Mouse (Mus musculus) R1 (cell line): ENCODE data around the gene Magi2.
"Not testable (repeated sequence)": the region's sequence is repeated elsewhere in the genome, so short reads cannot be mapped to it uniquely, and the experiment has no call there.

Source experiments
- DNase-seq: peaks from one replicate; pipeline ENCODE4 v3.0.0-alpha.2; 2018; ENCODE audit warnings: low read depth, low spot score

The Magi2 gene

DNA sequence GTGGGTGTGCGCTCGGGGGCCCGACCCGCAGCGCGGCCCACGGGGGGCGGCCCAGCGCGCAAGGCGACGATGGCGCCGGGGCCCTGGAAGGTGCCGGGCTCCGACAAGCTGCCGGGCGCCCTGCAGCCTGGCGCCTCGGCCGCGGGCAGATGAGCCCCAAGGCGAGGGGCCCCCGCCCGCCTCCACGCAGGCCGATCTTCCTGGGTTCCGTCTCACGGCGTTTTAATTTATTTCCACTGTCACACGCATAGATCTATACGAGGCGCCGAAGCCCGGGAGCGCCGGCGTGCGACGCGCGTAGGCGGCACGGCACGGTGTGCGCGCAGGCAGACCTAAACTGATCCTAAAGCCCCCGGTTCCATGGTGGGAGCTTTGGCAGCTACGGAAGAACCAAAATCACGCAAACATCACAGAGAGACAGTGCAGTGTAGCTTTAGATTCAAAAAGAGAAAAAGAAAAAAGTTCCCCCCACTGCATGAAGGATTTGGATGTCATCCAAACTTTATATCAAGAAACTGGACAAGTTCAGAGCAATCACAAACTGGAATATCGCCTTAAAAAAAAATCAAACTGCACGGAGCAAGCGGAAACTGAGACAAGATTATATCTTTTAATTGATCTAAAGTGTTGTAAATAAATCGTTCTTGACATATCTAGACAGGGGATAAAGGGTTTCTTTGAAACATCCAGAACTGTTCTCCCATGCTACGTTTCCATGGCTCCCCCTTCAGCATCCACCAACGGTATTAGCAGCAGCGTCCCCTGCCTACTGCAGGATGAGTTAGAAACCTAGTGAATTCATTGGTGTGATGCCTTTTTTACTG, 1475.9 kb downstream of the Magi2 start:
- peak; percentile 72 for DNase-seq

DNA sequence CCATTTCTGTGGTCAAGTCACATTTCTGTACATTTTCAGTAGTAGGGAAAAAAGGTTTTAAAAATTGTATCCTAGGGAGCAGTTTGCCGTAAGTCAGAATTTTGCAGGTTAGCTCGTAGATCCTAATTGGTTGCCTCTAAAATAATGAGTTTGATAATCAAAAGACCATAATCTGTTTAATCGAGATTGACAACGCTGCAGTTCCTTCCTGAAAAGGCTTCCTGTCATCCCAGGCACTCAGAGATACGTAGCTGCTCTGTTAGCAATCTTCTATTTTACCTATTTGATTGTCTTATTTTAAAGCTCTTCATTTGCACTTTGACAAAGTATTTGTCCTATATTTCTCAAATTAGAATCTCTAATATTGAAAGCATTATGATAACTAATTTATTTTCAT, 1476.5 kb downstream of the Magi2 start:
- DNase-seq = no peak

DNA sequence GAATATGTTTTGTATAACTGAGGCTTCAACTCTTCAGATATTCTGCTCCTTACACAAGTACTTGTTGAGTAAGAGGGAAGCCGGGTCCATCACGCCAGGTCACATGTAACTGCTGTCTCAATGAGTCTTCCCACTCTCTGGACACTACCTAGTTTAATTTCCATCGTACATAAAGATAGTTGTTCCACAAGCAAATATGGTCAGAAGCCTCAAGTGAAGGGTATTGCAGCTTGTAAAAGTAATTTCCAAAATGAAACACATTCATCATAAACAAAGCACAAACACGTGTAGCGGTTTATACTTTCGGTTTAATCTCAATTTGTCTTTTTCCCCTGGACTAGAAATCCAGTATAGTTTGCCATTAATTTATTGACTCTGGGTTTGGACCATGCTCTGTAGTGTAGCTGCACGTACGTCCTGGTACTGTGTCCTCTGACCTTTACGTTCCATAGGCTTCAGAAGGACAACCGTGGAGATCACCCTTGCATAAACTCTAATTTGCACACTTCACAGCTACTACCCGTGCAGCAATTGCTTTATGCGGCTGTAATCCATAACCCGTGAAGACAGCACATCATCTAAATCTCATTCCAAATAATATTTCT, 1477.2 kb downstream of the Magi2 start:
- DNase-seq = no peak

DNA sequence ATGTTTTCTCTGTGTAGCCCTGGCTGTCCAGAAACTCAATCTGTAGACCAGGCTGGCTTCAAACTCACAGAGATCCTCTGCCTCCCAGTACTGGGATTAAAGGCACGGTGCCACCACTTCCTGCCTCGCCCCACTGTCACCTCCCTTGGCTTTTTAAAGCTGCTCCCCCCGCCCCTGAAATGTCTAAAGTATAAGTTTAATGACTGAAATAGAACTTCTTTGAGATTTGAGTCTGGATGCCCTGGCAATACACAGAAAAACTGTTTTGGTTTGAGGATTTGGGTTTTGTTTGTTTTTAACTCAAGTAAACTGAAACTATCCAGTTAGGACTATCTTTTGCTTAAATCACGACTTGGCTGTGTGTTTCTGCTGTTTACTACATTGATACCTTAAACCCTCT, 1478.0 kb downstream of the Magi2 start:
- DNase-seq = no peak

DNA sequence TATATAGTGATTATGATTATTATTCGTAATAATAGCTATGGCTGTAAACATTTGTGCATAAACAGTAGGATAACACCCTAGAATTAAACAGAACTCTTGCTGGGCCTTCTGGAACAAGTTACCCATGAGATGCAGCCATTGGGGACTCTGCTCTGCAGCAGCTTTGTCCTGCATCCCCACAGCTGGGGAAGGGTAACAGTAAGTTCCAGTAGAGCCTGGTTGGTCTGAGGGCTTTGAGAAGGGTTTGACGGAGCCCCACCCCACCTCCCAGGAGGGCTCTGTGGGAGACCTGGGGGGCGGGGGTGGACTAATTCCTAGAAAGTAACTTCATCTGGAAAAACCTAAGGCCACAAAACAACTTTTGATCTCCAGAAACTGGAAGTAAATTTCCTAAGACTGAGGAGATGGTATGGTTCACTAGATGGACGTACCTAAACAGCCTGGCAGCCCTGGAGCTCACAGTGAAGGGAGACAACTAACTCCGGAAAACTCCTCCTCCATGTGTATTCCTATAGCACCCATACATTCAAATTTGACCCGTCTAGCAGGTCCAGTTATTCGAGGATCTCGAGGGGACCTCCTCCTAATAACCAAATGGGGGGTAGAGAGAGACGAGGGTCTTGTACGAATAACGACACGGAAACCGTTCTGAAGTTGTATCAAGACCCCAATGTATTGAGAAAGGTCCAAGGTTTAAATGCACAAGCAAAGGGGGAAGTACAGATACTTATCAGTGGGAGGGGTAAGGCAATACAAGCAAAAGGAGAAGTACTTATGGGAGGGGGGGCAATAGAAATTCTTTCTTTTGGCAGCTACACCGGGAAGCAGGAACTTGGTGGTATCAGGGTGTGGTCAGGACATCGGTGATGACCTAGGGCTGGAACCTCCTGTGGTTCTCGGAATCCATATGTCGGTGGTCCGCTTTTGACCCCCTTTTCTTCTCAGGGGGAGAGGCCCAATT, 1479.8 kb downstream of the Magi2 start:
- peak; percentile 30 for DNase-seq

DNA sequence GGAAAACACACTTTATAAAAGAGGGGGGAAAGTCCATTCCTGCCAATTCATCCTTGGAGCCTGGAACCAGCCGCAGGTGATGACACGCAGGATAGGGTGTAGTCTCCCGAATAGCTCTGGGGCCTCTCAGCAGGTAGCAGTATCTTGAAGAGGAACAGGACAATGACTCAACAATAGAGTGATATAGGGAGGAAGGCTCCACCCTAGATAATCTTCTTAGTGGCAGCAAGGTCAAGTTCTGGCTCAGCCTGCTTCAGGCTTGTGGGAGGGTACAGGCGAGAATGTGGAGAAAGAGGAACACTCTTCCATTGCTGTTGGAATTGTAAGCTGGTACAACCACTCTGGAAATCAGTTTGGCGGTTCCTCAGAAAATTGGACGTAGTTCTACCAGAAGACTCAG, 1484.0 kb downstream of the Magi2 start:
- DNase-seq = peak; percentile 92

DNA sequence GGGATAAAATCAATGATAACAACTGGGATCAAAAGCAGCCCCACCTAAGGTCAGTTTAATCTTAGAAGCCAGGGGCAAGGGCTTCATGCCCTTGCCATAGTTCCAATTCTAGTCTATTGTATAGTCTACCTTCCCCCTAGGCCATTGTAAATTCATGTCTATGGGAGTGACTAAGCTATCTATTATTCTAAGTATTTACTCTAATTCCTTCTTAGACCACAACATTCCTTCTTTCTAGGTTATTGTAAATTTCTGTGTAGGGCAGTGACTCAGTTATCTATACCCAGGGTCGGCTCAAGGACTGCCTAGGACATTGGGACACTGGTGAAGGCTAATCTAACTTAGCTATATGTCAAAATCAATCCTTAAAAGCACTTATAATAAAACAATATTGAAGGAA, 1487.8 kb downstream of the Magi2 start:
- DNase-seq = not testable (repeated sequence)

DNA sequence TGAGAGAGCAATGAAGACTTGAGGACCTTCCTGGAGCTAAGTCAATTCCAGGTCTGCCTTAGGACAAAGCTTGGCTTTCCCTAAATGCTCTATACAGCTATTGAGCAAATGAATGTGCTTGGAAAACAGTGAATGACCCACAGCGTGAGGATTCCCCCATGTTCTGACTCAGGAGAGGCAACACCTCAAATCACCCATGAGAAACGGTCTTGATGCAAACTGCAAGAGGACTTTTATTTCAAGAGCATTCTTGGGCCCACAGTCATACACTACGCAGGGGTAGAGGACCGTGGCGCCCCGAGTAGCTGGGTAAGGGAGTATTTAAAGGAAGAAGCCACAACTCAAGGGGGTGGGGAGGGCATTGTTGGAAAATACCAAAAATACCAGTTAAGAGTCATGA, 1489.1 kb downstream of the Magi2 start:
- DNase-seq = peak; percentile 51

DNA sequence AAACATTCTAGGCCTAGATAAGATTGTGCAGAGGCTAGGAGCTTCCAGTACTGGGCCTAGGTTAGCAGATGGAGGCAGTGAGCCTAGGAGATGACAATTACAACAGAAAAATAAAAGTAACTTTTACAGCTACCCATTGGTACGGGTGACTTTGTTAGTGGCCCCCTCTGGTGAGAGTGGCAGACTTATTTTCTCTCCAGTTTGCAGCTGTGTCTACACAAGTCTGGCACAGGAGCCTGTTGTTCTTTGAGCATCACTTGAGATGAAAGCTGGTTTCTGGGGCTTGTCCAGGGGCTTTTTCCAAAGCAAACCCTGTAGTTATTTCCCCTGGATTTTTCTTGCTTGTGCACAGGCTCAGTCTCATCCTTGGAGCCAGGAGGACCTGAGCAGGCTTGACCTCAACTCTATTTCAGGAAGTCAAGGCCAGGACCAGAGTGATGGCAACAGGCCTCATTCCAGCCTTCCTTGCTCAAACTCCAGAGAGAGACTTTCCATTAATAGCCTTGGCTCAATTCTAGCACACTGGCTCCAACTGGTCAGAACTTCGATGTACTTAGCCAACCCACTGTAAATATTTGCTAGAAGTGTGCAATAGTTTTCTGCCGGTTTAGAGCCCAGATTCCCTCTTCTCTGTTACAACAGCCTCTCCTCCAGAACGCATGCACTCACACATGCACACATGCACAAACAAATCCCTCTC, 1493.5 kb downstream of the Magi2 start:
- no peak for DNase-seq

DNA sequence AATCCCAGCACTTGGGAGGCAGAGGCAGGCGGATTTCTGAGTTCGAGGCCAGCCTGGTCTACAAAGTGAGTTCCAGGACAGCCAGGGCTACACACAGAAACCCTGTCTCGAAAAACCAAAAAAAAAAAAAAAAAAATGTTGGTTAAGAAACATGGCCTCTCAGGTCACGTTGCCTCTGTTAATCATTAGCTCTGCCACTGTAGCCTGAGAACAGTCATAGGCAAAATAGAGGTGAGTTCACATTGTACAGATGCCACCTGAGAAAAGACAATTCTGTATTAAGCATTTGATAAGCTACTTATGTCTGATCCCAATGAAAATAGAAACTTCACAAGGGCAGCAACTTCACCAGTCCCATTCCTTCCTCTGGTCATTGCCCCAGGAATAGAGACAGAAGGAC, 1496.4 kb downstream of the Magi2 start:
- DNase-seq = not testable (repeated sequence)

DNA sequence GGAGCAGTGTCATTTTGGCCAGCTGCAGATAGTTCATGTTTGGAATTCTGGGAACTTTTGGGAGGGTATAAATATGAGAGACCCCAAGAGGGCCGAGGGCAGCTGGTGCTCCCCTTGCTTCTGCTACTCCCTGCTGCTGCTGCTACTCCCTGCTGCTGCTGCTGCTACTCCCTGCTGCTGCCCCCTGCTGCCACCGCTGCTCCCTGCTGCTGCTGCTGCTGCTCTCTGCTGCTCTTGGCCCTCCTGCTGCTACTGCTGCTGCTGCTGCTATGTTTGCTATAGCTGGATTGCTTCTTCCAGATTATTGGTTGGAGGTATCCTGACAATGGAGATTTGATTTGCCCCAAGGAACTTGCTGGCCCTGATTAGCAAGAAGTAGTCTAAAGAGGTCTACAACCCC, 1512.0 kb downstream of the Magi2 start:
- DNase-seq = no peak

DNA sequence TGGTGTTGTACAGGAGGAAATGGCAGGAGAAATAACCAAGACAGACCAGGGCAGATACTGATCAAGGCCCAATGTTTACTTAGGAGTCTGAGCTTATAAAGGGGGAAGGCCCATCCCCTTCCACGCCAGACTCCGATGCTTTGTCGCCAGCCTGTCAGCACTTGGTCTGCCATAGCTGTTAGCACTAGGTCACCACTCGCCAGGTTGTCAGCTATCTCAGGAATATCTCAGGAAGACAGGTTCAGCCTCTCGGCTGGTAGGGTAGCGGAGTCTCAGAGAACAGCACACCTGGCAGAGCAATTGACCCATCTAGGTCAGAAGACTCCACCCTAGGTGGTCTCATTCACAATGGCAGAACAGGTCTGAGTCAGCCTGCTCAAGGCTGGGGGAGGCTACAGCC, 1514.4 kb downstream of the Magi2 start:
- no peak for DNase-seq

DNA sequence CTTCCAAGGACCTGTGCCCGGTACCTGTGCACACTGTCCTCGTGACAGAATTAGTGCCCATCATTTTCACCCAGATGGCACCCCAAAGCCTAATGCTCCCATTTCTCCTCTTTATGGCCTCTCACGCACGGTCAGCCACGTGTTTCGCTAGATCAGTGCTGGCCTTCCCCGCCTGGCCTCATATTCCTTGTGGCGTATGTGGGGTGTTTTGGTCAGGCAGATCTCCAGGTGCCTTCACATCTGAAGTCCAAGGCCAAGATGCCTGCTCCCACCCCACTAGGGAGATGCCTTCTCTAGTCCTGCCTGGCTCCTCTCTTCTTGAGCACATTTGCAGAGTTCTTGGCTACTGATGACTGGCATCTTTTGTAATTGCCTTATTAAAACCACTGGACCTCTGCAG, 1515.1 kb downstream of the Magi2 start:
- DNase-seq = no peak

DNA sequence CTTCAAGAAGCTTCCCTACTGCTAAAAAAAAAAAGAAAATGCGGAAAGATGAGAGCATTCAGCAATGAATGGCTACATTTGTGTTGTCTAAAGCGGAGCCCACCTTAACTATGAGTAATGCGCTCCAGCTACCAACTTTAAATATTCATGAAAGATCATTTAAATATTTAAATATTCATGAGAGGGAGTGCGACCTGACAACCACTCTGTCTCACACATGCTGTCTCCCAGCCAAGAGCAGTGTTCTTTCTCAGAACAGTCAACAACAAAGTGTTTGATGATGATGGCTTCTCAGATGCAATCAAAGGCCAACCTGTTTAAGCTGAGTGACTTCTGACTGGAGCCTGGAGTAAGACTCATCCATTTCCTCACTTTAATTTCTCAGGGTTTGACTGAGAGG, 1521.3 kb downstream of the Magi2 start:
- DNase-seq = no peak

DNA sequence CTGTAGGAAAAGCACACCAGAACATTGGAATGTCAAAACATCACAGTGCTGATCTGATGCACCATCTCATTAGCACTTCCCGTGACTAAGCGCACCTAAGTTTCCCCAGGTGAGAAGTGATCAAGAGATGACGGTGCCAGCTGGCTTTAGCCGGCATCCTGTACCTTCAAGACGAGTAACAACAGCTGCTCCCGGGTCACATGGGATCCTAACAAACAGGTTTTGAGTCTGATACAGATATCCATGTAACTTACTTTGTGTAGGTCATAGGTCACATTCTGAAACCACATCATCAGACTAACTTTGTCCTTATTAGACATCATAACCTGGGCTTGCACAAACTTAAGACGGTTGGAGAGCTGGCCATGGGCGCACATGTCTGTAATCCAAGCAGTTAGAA, 1522.0 kb downstream of the Magi2 start:
- no peak for DNase-seq

DNA sequence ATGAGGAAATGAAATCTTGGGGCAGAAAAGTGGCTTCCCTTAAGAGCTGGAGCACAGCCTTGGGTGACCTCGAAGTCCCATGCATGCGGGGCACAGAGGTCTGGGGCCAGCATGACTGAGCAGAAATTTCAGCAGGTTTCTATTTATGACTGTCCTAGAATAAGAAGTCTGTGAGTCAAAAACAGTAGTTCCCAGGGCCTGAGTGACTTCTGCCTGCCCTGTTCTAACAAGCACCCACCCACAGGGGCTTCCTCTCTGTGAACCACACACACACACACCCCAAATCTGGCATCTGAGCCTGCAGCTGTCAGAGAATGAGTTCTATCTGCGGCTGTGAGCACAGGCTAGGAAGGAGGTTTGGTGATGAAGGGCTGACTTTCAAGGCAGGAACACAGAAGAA, 1522.7 kb downstream of the Magi2 start:
- DNase-seq = no peak

DNA sequence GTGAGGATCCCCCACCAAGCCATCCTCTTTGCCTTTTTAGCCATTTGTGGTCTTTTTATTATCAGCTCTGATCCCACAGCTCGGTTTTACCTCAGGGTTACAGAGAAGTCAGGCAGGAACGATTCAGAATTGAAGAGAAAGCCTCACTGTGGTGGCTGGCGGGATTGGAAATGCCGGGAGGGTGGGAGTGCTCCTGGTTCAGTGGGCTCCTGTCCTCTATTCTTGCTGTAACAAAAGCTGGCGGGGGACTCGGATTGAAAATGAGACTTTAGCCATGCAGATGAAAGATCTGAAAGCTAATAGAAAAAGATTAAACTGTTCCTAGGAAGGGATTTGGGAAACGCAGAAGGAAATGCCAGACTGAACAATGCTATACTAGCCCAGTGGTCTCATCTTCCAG, 1524.2 kb downstream of the Magi2 start:
- DNase-seq = no peak

DNA sequence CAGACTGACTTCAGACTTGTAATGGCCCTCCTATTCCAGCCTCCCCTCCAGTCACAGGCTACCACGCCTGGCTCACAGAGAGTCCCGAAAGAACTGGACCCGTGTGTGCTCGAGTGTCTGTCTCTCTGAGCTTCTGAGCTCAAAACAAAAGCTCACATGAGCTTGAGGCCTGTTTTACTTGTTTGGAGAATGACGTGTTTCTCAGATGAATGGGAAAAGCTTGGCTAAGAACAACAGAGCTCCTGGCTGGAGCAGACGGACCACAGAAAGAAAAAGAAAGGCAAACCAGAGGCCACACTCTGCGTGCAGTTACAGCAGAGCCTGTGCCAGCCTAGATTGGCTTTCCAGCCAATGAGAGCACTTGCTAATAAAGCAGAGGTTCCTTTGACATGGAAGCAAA, 1524.9 kb downstream of the Magi2 start:
- DNase-seq = no peak

DNA sequence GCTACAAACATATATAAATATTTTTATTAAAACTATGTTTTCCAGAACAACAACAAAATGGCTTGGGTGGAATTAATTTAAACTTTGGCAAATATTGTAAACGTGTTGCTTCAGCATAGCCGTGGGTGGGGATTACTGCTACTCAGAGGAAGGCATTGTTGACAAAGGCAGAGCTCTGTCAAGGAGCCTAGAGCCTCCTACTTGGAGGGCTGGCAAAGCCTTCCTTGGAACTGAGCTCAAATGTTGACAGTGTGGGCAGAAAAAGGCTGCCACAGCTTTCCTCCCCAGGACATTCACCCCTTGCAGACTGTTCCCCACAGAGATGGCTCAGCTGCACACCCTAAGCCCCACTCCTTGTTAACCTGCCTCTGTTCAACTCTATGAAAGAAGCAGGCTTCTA, 1526.3 kb downstream of the Magi2 start:
- no peak for DNase-seq

DNA sequence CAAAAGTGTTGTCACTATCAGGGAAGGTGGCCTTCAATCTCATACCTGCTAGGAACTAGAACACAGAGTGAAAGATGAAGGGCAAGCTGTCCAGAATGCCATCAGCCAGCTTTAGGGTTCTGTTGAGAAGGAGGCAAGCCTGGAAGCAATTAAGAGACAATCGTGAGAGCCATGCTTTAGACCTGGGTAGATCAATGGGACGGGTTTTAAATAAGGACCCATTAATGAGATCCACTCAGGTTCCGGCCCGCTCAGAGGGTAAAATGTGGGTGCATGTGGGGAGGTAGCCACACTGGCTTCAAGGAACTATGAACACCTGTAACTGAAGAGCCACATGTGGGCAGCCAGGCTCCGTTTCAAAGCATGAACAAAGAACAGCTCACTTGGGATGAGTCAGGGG, 1527.1 kb downstream of the Magi2 start:
- DNase-seq = no peak
